Mouse (Mus musculus) cortical plate, adult 2 months (tissue): Measurements from ENCODE around the gene Samd4. TPM values are rescaled to one million over a fixed set of nuclear protein-coding genes. Genes with fewer than 3 reads are reported as not detected.

Experiments
- H3K27ac ChIP-seq: fragments of 200-500 bp; 2 replicates; pipeline ENCODE4 v1.5.1; 2012; ENCODE audit warnings: low read length, control low read depth, inconsistent platforms; ENCODE audit not compliant: insufficient read depth
- H3K4me1 ChIP-seq: fragments of 200-500 bp; 2 replicates; pipeline ENCODE4 v1.6.1; 2011; ENCODE audit warnings: low read length; ENCODE audit not compliant: control insufficient read depth, insufficient read depth
- H3K4me3 ChIP-seq: fragments of 200-500 bp; 2 replicates; pipeline ENCODE4 v1.5.1; 2011; ENCODE audit warnings: mild to moderate bottlenecking, low read length, control low read depth; ENCODE audit not compliant: insufficient read depth
- CTCF ChIP-seq: fragments of 200-500 bp; IDR thresholded peaks from 2 replicates; pipeline ENCODE4 v1.5.1; 2011; ENCODE audit warnings: mild to moderate bottlenecking, control low read depth, low read length; ENCODE audit not compliant: insufficient read depth; ENCODE audit errors: extremely low read depth
- POLR2A ChIP-seq: fragments of 200-500 bp; IDR thresholded peaks from 2 replicates; pipeline ENCODE4 v1.6.1; 2011; ENCODE audit warnings: mild to moderate bottlenecking, low read length, control low read depth; ENCODE audit not compliant: insufficient read depth; ENCODE audit errors: extremely low read depth
- polyA plus RNA-seq: library from polyadenylated mRNA; depleted of rRNA; stranded (reverse); fragments of >200 nt; gene quantifications from 2 replicates; pipeline ENCODE4 v1.2.3, GENCODE M21; 2012

Gene Samd4
- polyA plus RNA-seq, 1 experiment: 14.0 TPM

GRCm38 (mm10) chr14:46977660-46978059 is 95.0 kb downstream of the Samd4 start:
- no peak overlapping the region for H3K27ac ChIP-seq
- TF ChIP-seq POLR2A: no peak
- no peak for TF ChIP-seq CTCF
- no peak overlapping the region for H3K4me3 ChIP-seq
- H3K4me1 ChIP-seq: peaks cover 6% of the 10 kb centered on the region

DNA sequence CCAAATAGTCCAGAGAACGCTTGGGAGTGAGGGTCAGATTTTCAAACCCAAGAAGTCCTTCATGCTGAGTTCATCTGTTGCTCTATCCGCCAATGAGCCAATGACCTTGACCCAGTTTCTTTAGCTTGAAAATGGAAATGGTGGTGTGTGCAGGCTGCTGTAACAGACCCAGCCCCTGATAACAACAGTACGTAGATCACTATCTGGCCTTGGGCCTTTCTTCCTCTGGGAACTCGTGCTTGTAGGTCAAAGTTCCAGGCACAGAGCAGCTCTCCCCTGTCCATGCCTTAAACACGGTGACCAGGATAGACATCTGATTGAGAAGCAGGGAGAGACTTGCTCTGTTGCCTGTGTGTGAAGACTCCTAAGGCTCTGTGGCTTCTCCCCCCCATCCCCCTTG is 96.5 kb downstream of the Samd4 start:
- H3K4me1 ChIP-seq: peaks cover 6% of the 10 kb centered on the region
- TF ChIP-seq CTCF (no peak), POLR2A (no peak)
- no peak overlapping the region for H3K4me3 ChIP-seq
- no peak overlapping the region for H3K27ac ChIP-seq

DNA sequence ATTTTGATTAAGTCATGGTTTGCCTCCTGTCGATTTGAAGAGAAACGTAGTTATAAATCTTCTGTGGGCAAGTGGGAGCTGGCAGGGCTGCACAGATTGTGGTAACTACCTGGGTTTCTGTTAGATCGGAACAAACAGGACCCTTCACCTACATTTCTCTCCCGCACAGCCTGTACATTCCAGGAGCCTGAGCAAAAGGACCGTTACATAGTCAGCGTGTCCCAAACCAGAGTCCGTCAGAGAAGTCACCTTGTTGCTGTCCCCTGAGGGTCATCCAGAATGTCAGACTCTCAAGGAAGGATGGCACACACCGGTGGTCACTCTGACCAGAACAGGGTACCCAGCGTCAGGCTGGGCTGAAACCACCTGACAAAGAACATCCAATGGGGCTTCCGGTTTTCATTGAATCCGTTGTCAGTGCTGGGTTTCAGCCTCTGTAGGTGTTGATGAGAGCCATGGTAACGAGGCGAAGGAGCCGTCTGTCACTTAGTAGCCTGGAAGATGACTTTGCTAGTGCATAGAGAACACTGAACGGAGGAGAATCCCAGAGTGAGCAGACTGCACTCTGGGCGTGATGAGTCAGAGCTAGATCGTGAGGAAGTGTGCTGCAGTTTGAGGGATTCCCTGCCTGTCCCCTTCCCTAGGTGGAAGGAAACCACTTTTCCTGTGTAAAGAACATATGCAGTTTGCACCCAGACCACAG is 98.2 kb downstream of the Samd4 start:
- no peak overlapping the region for H3K27ac ChIP-seq
- H3K4me1 ChIP-seq: peaks cover 6% of the 10 kb centered on the region
- TF ChIP-seq POLR2A (no peak), CTCF (no peak)
- H3K4me3 ChIP-seq: no peak overlapping the region

- peaks cover 6% of the 10 kb centered on the region for H3K4me1 ChIP-seq
- H3K27ac ChIP-seq: no peak overlapping the region
- TF ChIP-seq CTCF (no peak), POLR2A (no peak)
- no peak overlapping the region for H3K4me3 ChIP-seq
Observed at GRCm38 (mm10) chr14:46982106-46982505, 99.5 kb downstream of the Samd4 start.

DNA sequence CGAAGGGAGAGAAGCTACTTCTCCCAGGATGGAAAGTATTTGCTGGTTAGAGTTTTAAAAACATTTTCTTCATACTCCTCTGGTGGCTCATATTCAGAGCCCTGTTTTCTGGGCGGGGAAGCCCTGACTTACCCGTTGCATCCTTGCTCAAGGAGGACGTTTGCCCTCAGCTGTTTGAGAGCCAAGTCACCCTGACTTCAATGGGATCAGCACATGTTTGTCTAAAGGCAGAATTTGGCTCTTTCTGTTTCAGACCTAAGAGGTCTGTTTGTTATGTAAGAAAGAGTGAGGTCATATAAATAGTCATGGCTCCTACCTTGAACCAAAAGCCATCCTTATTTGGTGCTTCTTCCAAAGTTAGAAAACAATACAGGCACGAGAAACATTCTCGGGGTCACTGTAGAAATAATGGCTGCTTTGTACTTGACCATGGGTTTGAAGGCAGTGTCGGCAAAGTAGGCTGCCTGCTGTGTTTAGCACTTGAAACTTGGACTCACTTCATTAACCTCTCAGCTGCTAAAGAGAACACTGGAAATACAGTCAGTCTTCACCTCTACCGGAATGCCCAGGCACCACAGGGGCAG is 102.0 kb downstream of the Samd4 start:
- Histone ChIP-seq H3K27ac (no peak overlapping the region), H3K4me3 (no peak overlapping the region), H3K4me1 (peaks cover 6% of the 10 kb centered on the region)
- TF ChIP-seq CTCF (no peak), POLR2A (no peak)

DNA sequence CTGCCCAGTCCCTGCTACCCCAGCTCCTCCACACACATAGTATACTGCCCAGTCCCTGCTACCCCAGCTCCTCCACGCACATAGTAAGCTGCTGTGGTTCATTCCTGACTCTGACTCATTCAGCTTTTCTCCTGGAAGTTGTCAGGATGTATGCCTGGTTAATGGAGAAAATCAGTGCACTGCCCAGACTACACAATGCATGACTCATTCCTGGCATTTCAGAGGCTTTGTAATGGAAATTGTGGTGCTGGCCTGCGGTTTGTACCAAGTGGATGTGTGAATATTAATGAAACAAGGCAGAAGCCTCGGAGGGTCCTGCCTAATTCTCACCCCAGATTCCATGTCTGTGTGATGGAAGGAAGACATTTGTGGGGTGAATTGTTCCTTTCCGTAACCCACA is 107.0 kb downstream of the Samd4 start:
- Histone ChIP-seq H3K27ac (no peak overlapping the region), H3K4me3 (no peak overlapping the region)

GRCm38 (mm10) chr14:46990450-46990849 is 107.8 kb downstream of the Samd4 start:
- H3K4me3 ChIP-seq: no peak overlapping the region
- TF ChIP-seq CTCF (no peak), POLR2A (no peak)
- no peak overlapping the region for H3K27ac ChIP-seq
- H3K4me1 ChIP-seq: no peaks in the 10 kb centered on the region

More for the DNA sequence above, 107.0 kb downstream of the Samd4 start:
- TF ChIP-seq POLR2A (no peak), CTCF (no peak)
- H3K4me1 ChIP-seq: no peaks in the 10 kb centered on the region

- Histone ChIP-seq H3K27ac (no peak overlapping the region), H3K4me3 (no peak overlapping the region), H3K4me1 (no peaks in the 10 kb centered on the region)
- TF ChIP-seq CTCF (no peak), POLR2A (no peak)
Observed at GRCm38 (mm10) chr14:46994704-46995103, 112.0 kb downstream of the Samd4 start.

- no peak overlapping the region for H3K27ac ChIP-seq
- no peak for TF ChIP-seq CTCF
- TF ChIP-seq POLR2A: no peak
- H3K4me3 ChIP-seq: no peak overlapping the region
- no peaks in the 10 kb centered on the region for H3K4me1 ChIP-seq
Observed at GRCm38 (mm10) chr14:46999321-47000025, 116.8 kb downstream of the Samd4 start.

- no peak for TF ChIP-seq CTCF
- TF ChIP-seq POLR2A: no peak
- Histone ChIP-seq H3K4me3 (no peak overlapping the region), H3K27ac (no peak overlapping the region), H3K4me1 (no peaks in the 10 kb centered on the region)
Observed at GRCm38 (mm10) chr14:47000096-47000736, 117.6 kb downstream of the Samd4 start.
